Mouse (Mus musculus) forebrain, embryonic 14.5 days (tissue): ENCODE measurements around the gene Nkain4. TPM values are rescaled to one million over a fixed set of nuclear protein-coding genes. Genes with fewer than 3 reads are reported as not detected.

Experiments used
- ATAC-seq: fragments of 200-750 bp; cut with Nextera tagmentation; 2 replicates; pipeline ENCODE4 v1.8.0; 2017; ENCODE audit warnings: mild to moderate bottlenecking, moderate library complexity
- DNase-seq: peaks from one replicate; pipeline ENCODE4 v3.0.0-alpha.2; 2015; ENCODE audit warnings: low spot score
- H3K27ac ChIP-seq: fragments of 300-500 bp; sonication (generic); 2 replicates; pipeline ENCODE4 v1.5.1; 2014; ENCODE audit warnings: low read depth, mild to moderate bottlenecking, control low read depth, low read length, moderate library complexity
- H3K27me3 ChIP-seq: fragments of 300-500 bp; sonication (generic); replicated peaks from 2 replicates; pipeline ENCODE4 v1.6.1; 2014; ENCODE audit warnings: low read length, control low read depth, mixed read lengths; ENCODE audit not compliant: control insufficient read depth, insufficient read depth
- H3K36me3 ChIP-seq: fragments of 300-500 bp; sonication (generic); 2 replicates; pipeline ENCODE4 v1.6.1; 2014; ENCODE audit warnings: low read length, control low read depth; ENCODE audit not compliant: control insufficient read depth, insufficient read depth
- H3K4me1 ChIP-seq: fragments of 300-500 bp; sonication (generic); 2 replicates; pipeline ENCODE4 v1.6.1; 2014; ENCODE audit warnings: antibody characterized with exemption, low read length, control low read depth; ENCODE audit not compliant: control insufficient read depth, insufficient read depth
- H3K4me2 ChIP-seq: fragments of 300-500 bp; sonication (generic); 2 replicates; pipeline ENCODE4 v1.6.1; 2014; ENCODE audit warnings: mild to moderate bottlenecking, control low read depth, low read length
- H3K4me3 ChIP-seq: fragments of 300-500 bp; sonication (generic); 2 replicates; pipeline ENCODE4 v1.5.1; 2014; ENCODE audit warnings: low read depth, low read length, control low read depth
- H3K9ac ChIP-seq: fragments of 300-500 bp; sonication (generic); 2 replicates; pipeline ENCODE4 v1.6.1; 2014; ENCODE audit warnings: mild to moderate bottlenecking, low read length, control low read depth, moderate library complexity
- H3K9me3 ChIP-seq: fragments of 300-500 bp; sonication (generic); replicated peaks from 2 replicates; pipeline ENCODE4 v1.6.1; 2016; ENCODE audit warnings: low read length, control low read depth, mixed read lengths; ENCODE audit not compliant: control insufficient read depth
- WGBS: fragments of 180-500 bp; shearing (Covaris S2); extraction: QIAGEN DNeasy Blood & Tissue Kit; methylation state at CpG from one replicate; pipeline ENCODE4 v1.1.7; 2014; 5-methylcytosine and 5-hydroxymethylcytosine counted together
- polyA plus RNA-seq: library from polyadenylated mRNA; unstranded; fragments of >200 nt; fragmentation: Nextera tagmentation; extraction: Ambion mirVana; gene quantifications from 2 replicates; pipeline ENCODE4 v1.2.1, GENCODE M21; 2014

Nkain4 gene
- polyA plus RNA-seq, 1 experiment from 2014 or later, result 57.3 TPM

- Histone ChIP-seq H3K27ac (peak overlapping the region; percentile 99), H3K4me3 (peak overlapping the region; percentile 79), H3K4me1 (peaks cover 24% of the 10 kb centered on the region), H3K36me3 (peaks cover 4% of the 10 kb centered on the region; the same call in 1 of the 2 replicates), H3K9me3 (no peaks in the 10 kb centered on the region), H3K4me2 (peak overlapping the region; percentile 60), H3K9ac (peak overlapping the region; percentile 99), H3K27me3 (0 out of 2 replicates have a peak, but pooled peaks cover 14% of the 10 kb centered on the region)
- ATAC-seq, result peak; percentile 33
- DNase-seq, result no peak
- WGBS, result under 1% methylated on average over 44 of the region's 50 CpGs
Measured at GRCm38 (mm10) chr2:180893537-180894028, 60.9 kb downstream of the Nkain4 start.

GRCm38 (mm10) chr2:180892841-180893521, 61.5 kb downstream of the Nkain4 start:
- peak; percentile 94 for DNase-seq
- Histone ChIP-seq H3K9ac (peak overlapping the region; percentile 99), H3K9me3 (no peaks in the 10 kb centered on the region), H3K4me2 (peak overlapping the region; percentile 60), H3K4me3 (peak overlapping the region; percentile 79), H3K27me3 (0 out of 2 replicates have a peak, but pooled peaks cover 14% of the 10 kb centered on the region), H3K4me1 (peaks cover 24% of the 10 kb centered on the region), H3K27ac (peak overlapping the region; percentile 99), H3K36me3 (peaks cover 4% of the 10 kb centered on the region; the same call in 1 of the 2 replicates)
- ATAC-seq, result peak; percentile 49
- WGBS, result under 1% methylated on average over 87 of the region's 97 CpGs

- no peak for ATAC-seq
- peak overlapping the region; percentile 60 for H3K4me2 ChIP-seq
- peaks cover 4% of the 10 kb centered on the region; the same call in 1 of the 2 replicates for H3K36me3 ChIP-seq
- H3K9ac ChIP-seq, result peak overlapping the region; percentile 99
- H3K4me1 ChIP-seq, result peaks cover 24% of the 10 kb centered on the region
- no peaks in the 10 kb centered on the region for H3K9me3 ChIP-seq
- H3K27ac ChIP-seq, result peak overlapping the region; percentile 99
- no peak for DNase-seq
- 10% methylated on average over 9 of the region's 9 CpGs for WGBS
- H3K4me3 ChIP-seq, result peak overlapping the region; percentile 79
- 0 out of 2 replicates have a peak, but pooled peaks cover 14% of the 10 kb centered on the region for H3K27me3 ChIP-seq
Measured at GRCm38 (mm10) chr2:180891835-180892323, 62.6 kb downstream of the Nkain4 start.

- 2% methylated on average over 37 of the region's 37 CpGs for WGBS
- ATAC-seq, result no peak
- peak; percentile 56 for DNase-seq
- peak overlapping the region; percentile 60 for H3K4me2 ChIP-seq
- H3K4me1 ChIP-seq, result peaks cover 25% of the 10 kb centered on the region
- H3K9ac ChIP-seq, result peak overlapping the region; percentile 99
- peak overlapping the region; percentile 79 for H3K4me3 ChIP-seq
- H3K27me3 ChIP-seq, result 0 out of 2 replicates have a peak, but pooled peaks cover 14% of the 10 kb centered on the region
- H3K36me3 ChIP-seq, result peaks cover 4% of the 10 kb centered on the region; the same call in 1 of the 2 replicates
- H3K9me3 ChIP-seq, result no peaks in the 10 kb centered on the region
- H3K27ac ChIP-seq, result peak overlapping the region; percentile 99
Measured at GRCm38 (mm10) chr2:180891075-180891834, 63.2 kb downstream of the Nkain4 start.

GRCm38 (mm10) chr2:180890422-180891074, 64.0 kb downstream of the Nkain4 start:
- Histone ChIP-seq H3K9me3 (no peaks in the 10 kb centered on the region), H3K4me3 (peak overlapping the region; percentile 79), H3K4me2 (peak overlapping the region; percentile 60), H3K27ac (peak overlapping the region; percentile 99), H3K27me3 (0 out of 2 replicates have a peak, but pooled peaks cover 14% of the 10 kb centered on the region), H3K9ac (peak overlapping the region; percentile 99), H3K4me1 (peaks cover 22% of the 10 kb centered on the region), H3K36me3 (peaks cover 2% of the 10 kb centered on the region; the same call in 1 of the 2 replicates)
- ATAC-seq (no peak), DNase-seq (peak; percentile 68)
- WGBS, result 3% methylated on average over 28 of the region's 29 CpGs

- peak overlapping the region; percentile 99 for H3K27ac ChIP-seq
- peak overlapping the region; percentile 60 for H3K4me2 ChIP-seq
- H3K27me3 ChIP-seq, result 0 out of 2 replicates have a peak, but pooled peaks cover 14% of the 10 kb centered on the region
- H3K4me1 ChIP-seq, result peaks cover 19% of the 10 kb centered on the region
- no peak for DNase-seq
- no peak for ATAC-seq
- no peaks in the 10 kb centered on the region for H3K36me3 ChIP-seq
- peak overlapping the region; percentile 99 for H3K9ac ChIP-seq
- H3K9me3 ChIP-seq, result no peaks in the 10 kb centered on the region
- WGBS, result 10% methylated on average over 4 of the region's 4 CpGs
- H3K4me3 ChIP-seq, result peak overlapping the region; percentile 79; the same call in 1 of the 2 replicates
Measured at GRCm38 (mm10) chr2:180889921-180890280, 64.6 kb downstream of the Nkain4 start.

- WGBS, result 4% methylated on average over 18 of the region's 19 CpGs
- peaks cover 19% of the 10 kb centered on the region for H3K4me1 ChIP-seq
- DNase-seq (peak; percentile 40), ATAC-seq (no peak)
- peak overlapping the region; percentile 99 for H3K27ac ChIP-seq
- H3K27me3 ChIP-seq, result 0 out of 2 replicates have a peak, but pooled peaks cover 14% of the 10 kb centered on the region
- peak overlapping the region; percentile 60 for H3K4me2 ChIP-seq
- H3K9me3 ChIP-seq, result no peaks in the 10 kb centered on the region
- H3K9ac ChIP-seq, result peak overlapping the region; percentile 57
- 0 out of 2 replicates have a peak, but pooled peaks cover 2% of the 10 kb centered on the region for H3K36me3 ChIP-seq
- H3K4me3 ChIP-seq, result peak overlapping the region; percentile 23
Measured at GRCm38 (mm10) chr2:180889271-180889920, 65.1 kb downstream of the Nkain4 start.

- Histone ChIP-seq H3K4me2 (no peak overlapping the region), H3K27ac (no peak overlapping the region), H3K27me3 (0 out of 2 replicates have a peak, but pooled peaks cover 3% of the 10 kb centered on the region), H3K4me1 (peaks cover 17% of the 10 kb centered on the region), H3K9me3 (no peaks in the 10 kb centered on the region), H3K4me3 (no peak overlapping the region), H3K36me3 (0 out of 2 replicates have a peak, but pooled peaks cover 2% of the 10 kb centered on the region), H3K9ac (no peak overlapping the region)
- 86% methylated on average over 5 of the region's 5 CpGs for WGBS
- no peak for DNase-seq
- ATAC-seq, result no peak
Measured at GRCm38 (mm10) chr2:180885270-180885669, 69.2 kb downstream of the Nkain4 start.
